Mouse (Mus musculus) lung, embryonic 14.5 days (tissue): ENCODE results near the gene Rspo1. TPM values are rescaled to one million over a fixed set of nuclear protein-coding genes. Genes with fewer than 3 reads are reported as not detected.

ENCODE experiments used
- ATAC-seq: fragments of 200-750 bp; cut with Nextera tagmentation; 2 replicates; pipeline ENCODE4 v1.8.0; 2017; ENCODE audit warnings: mild to moderate bottlenecking, moderate TSS enrichment, moderate library complexity; ENCODE audit not compliant: insufficient read depth
- DNase-seq: peaks from one replicate; pipeline ENCODE4 v3.0.0-alpha.2; 2015
- H3K27ac ChIP-seq: fragments of 300-500 bp; sonication (generic); 2 replicates; pipeline ENCODE4 v1.5.1; 2014; ENCODE audit warnings: low read depth, mild to moderate bottlenecking, moderate library complexity
- H3K27me3 ChIP-seq: fragments of 300-500 bp; sonication (generic); 2 replicates; pipeline ENCODE4 v1.6.1; 2014; ENCODE audit warnings: low read length, control low read depth; ENCODE audit not compliant: insufficient read depth
- H3K36me3 ChIP-seq: fragments of 300-500 bp; sonication (generic); 2 replicates; pipeline ENCODE4 v1.6.1; 2014; ENCODE audit warnings: control low read depth; ENCODE audit not compliant: insufficient read depth
- H3K4me1 ChIP-seq: fragments of 300-500 bp; sonication (generic); 2 replicates; pipeline ENCODE4 v1.6.1; 2014; ENCODE audit warnings: antibody characterized with exemption, control low read depth; ENCODE audit not compliant: insufficient read depth
- H3K4me2 ChIP-seq: fragments of 300-500 bp; sonication (generic); 2 replicates; pipeline ENCODE4 v1.6.1; 2014; ENCODE audit warnings: mild to moderate bottlenecking
- H3K4me3 ChIP-seq: fragments of 300-500 bp; sonication (generic); 2 replicates; pipeline ENCODE4 v1.5.1; 2014; ENCODE audit warnings: low read depth, low read length
- H3K9ac ChIP-seq: fragments of 300-500 bp; sonication (generic); 2 replicates; pipeline ENCODE4 v1.6.1; 2014
- H3K9me3 ChIP-seq: fragments of 300-500 bp; sonication (generic); 2 replicates; pipeline ENCODE4 v1.6.1; 2016; ENCODE audit warnings: low read depth, low read length, control low read depth
- CTCF ChIP-seq: IDR thresholded peaks from 2 replicates; pipeline ENCODE4 v1.5.1; 2016; ENCODE audit warnings: antibody characterized with exemption, low read depth
- WGBS: fragments of 180-500 bp; shearing (Covaris S2); extraction: QIAGEN DNeasy Blood & Tissue Kit; methylation state at CpG from one replicate; pipeline ENCODE4 v1.1.7; 2014; 5-methylcytosine and 5-hydroxymethylcytosine counted together
- polyA plus RNA-seq: library from polyadenylated mRNA; unstranded; fragments of >200 nt; fragmentation: Nextera tagmentation; extraction: Ambion mirVana; gene quantifications from 2 replicates; pipeline ENCODE4 v1.2.1, GENCODE M21; 2014

Gene Rspo1
- polyA plus RNA-seq, 1 experiment from 2014 or later: 16.0 TPM

DNA sequence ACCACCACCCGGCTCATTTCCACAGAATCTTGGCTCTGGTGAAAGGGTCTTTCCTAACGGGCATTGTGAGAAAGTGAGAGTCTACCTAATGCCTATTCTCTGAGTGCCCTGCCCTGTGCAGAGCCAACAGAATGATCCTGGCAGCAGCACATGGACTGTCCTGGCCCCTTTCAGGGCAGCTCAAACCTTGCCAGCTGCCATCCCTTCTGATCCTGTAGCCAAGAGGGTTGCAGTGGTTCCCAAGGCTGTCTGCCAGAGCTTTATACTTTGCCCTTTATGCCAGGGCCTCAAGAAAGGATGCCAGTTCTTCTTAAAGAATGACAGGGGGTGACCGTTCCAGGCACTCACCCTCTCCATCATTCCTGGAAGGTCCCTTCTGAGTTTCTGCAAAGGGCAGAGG is 36.7 kb upstream of the Rspo1 start:
- 77% methylated on average over 3 of the region's 3 CpGs for WGBS
- H3K9me3 ChIP-seq: no peaks in the 10 kb centered on the region
- H3K4me3 ChIP-seq: no peak overlapping the region
- no peak overlapping the region for H3K4me2 ChIP-seq
- ATAC-seq (no peak), DNase-seq (no peak)
- H3K27ac ChIP-seq: no peak overlapping the region
- H3K27me3 ChIP-seq: no peaks in the 10 kb centered on the region
- no peak overlapping the region for H3K9ac ChIP-seq
- H3K4me1 ChIP-seq: no peaks in the 10 kb centered on the region
- H3K36me3 ChIP-seq: no peaks in the 10 kb centered on the region
- TF ChIP-seq CTCF: no peak

DNA sequence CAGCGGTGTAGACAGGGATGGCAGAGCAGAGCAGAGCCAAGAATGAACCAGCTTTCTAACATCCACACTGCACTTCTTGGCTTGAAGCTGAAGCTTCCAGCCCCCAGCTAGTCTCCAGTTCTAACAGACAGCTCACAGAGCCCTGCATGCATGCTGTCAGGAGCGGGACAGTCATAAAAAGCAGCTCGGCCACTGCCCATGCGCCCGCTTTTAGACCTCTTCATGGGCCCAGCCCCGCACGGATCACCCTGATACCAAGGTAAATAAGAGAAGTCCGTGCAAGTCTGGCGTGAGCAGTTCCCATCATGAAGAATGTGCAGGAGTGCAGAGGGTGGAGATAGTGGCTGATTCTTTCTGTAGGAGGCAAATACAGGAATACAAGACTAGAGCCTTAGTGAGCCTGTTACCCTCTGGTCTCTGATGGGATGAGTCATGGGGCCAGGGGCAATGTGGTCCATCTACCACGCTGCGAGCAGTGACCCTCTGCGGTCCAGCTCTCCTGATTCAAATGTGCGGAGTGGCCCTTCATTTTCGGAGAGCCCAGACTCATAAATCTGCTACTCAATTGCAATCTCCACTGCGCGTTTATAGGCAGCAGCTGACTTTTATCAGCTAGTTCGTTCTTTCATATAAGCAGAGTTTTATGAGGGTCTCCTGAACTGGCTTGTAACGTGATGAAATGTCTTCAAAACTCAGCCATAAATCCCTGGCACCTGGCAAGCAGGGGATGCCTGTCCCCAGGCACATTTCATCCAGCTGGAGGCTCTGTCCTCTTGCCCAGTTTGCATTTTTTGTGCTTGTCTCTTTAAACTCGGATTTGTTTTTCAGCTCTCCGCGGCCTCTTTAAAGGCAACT is 35.8 kb upstream of the Rspo1 start:
- DNase-seq (peak; percentile 79), ATAC-seq (peak; percentile 69)
- WGBS: 43% methylated on average over 21 of the region's 21 CpGs
- no peaks in the 10 kb centered on the region for H3K36me3 ChIP-seq
- 0 out of 2 replicates have a peak overlapping the region, but pooled peaks have one; percentile 6 for H3K27ac ChIP-seq
- no peak for TF ChIP-seq CTCF
- no peaks in the 10 kb centered on the region for H3K9me3 ChIP-seq
- no peaks in the 10 kb centered on the region for H3K4me1 ChIP-seq
- no peak overlapping the region for H3K4me3 ChIP-seq
- peak overlapping the region; percentile 8 for H3K4me2 ChIP-seq
- H3K27me3 ChIP-seq: no peaks in the 10 kb centered on the region
- H3K9ac ChIP-seq: 0 out of 2 replicates have a peak overlapping the region, but pooled peaks have one; percentile 9

DNA sequence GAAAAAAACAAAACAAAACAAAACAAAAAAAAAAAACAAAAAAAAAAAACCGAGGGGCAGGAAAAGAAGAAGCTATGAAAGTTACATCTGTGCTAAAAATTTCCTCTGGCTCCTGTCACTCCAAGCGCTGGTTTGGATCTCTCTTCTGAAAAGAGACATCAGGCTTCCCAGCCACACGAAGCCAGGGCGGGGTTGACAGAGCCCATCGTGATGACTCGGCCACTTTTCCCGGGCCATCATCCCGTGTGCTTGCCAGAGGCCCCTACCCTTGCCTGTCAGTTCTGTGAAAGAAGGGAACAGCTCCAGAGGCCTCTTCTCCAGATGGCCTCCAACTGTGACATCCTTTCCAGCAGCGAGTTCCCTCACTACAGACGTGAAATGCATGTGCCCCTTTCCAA is 35.2 kb upstream of the Rspo1 start:
- H3K4me2 ChIP-seq: peak overlapping the region; percentile 8

DNA sequence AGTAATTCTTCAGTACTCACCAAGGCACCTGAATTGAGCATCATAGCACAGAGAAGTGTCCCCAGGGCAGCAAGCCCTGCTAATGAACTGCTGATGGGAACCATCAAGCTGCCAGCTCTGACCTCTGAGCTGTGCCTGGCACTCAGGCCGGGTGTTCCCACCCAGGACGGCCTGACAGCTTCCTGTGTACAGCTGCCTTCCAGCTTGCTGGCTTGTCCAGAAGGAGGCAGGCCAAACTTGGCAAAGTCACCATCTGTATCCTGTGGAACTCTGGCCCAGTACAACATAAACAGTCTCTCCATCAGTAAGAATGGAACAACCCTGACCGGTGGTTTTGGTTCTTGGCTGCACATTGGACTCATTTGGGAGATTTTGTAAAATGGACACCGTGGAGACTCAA is 32.7 kb upstream of the Rspo1 start:
- ATAC-seq (peak; percentile 59), DNase-seq (peak; percentile 61)
- H3K4me1 ChIP-seq: no peaks in the 10 kb centered on the region
- H3K27ac ChIP-seq: no peak overlapping the region
- H3K27me3 ChIP-seq: no peaks in the 10 kb centered on the region
- no peak overlapping the region for H3K4me2 ChIP-seq
- H3K9ac ChIP-seq: no peak overlapping the region
- 0 out of 2 replicates have a peak, but pooled peaks have one; percentile 20 for TF ChIP-seq CTCF
- 40% methylated on average over 4 of the region's 4 CpGs for WGBS
- H3K9me3 ChIP-seq: no peaks in the 10 kb centered on the region
- H3K4me3 ChIP-seq: no peak overlapping the region
- H3K36me3 ChIP-seq: no peaks in the 10 kb centered on the region

More for the DNA sequence above, 35.2 kb upstream of the Rspo1 start:
- TF ChIP-seq CTCF: no peak
- Histone ChIP-seq H3K27me3 (no peaks in the 10 kb centered on the region), H3K9ac (no peak overlapping the region; the same call in 1 of the 2 replicates), H3K27ac (0 out of 2 replicates have a peak overlapping the region, but pooled peaks have one; percentile 37), H3K9me3 (no peaks in the 10 kb centered on the region), H3K4me3 (no peak overlapping the region), H3K36me3 (no peaks in the 10 kb centered on the region), H3K4me1 (no peaks in the 10 kb centered on the region)
- 22% methylated on average over 10 of the region's 10 CpGs for WGBS
- ATAC-seq (peak; percentile 63; the same call in 1 of the 2 replicates), DNase-seq (peak; percentile 67)

DNA sequence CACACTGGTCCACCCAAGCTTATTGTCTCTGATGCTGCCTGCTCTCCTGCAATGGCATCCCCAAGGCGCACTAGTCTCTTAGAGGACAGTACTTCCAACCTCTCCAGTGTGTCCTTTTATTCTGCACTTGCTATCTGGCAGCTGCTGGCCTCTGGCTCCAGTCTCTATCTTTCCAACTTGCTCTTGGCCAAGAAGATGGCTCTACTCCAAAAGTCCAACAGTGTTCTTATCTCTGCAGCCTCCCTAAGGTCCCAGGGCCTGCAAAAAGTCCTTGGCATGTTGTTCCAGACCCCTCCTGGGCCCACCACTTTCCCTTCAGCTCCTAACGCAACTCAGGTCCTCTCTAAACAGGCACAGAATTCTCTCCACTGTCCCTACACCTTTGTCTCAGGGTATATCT is 28.9 kb upstream of the Rspo1 start:
- Histone ChIP-seq H3K4me2 (no peak overlapping the region), H3K36me3 (no peaks in the 10 kb centered on the region), H3K4me1 (no peaks in the 10 kb centered on the region), H3K4me3 (no peak overlapping the region), H3K9me3 (no peaks in the 10 kb centered on the region), H3K27ac (no peak overlapping the region), H3K27me3 (no peaks in the 10 kb centered on the region), H3K9ac (no peak overlapping the region)
- no peak for DNase-seq
- 79% methylated on average over 2 of the region's 2 CpGs for WGBS
- TF ChIP-seq CTCF: no peak
- no peak for ATAC-seq

DNA sequence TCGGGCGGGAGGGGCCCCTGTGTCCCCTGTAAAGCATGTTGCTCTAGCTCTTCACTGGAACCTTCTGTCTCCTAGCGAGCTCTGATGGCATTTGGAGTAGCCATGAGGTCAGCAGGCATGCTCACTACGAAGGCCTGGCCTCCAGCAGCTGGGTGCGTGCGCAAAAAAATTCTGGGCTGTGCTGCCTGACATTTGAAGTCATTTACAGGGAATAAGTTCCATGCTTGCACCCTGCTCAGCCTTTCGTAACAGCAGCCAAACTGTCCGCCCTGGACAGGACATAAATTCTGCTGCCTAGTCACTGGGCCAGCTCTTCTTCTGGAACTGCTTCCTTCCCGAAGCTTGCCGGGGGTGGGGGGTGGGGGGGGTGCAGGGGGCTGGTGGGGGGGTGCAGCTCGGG is 27.2 kb upstream of the Rspo1 start:
- no peak overlapping the region for H3K4me2 ChIP-seq
- no peak overlapping the region for H3K9ac ChIP-seq
- 38% methylated on average over 11 of the region's 11 CpGs for WGBS
- ATAC-seq: peak; percentile 70
- no peaks in the 10 kb centered on the region for H3K36me3 ChIP-seq
- H3K9me3 ChIP-seq: no peaks in the 10 kb centered on the region
- no peak overlapping the region for H3K4me3 ChIP-seq
- H3K27ac ChIP-seq: no peak overlapping the region; the same call in 1 of the 2 replicates
- TF ChIP-seq CTCF: no peak
- no peaks in the 10 kb centered on the region for H3K27me3 ChIP-seq
- DNase-seq: peak; percentile 72
- H3K4me1 ChIP-seq: no peaks in the 10 kb centered on the region

DNA sequence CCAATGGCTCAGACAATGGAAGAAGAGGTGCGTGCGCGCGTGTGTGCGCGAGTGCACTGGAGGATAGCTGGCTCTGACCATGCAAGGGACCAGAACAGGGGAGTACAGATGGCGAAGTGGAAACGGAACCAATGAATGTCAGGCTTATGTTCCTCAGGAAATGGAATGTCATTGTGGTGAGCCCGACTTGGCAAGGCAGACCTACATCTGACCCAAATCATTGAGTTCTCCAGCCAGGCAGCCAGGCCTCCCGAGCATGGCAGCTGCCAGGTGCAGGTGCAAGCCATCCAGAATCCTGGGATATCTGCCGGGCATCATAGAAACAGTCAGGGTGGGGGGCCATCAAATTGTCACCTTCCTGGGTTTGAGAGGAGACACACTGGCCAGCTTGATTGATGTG is 25.3 kb upstream of the Rspo1 start:
- DNase-seq: no peak
- no peak overlapping the region for H3K9ac ChIP-seq
- ATAC-seq: no peak
- H3K4me2 ChIP-seq: no peak overlapping the region
- H3K4me1 ChIP-seq: no peaks in the 10 kb centered on the region
- H3K27me3 ChIP-seq: no peaks in the 10 kb centered on the region
- WGBS: 84% methylated on average over 11 of the region's 11 CpGs
- no peaks in the 10 kb centered on the region for H3K36me3 ChIP-seq
- H3K4me3 ChIP-seq: no peak overlapping the region
- no peak overlapping the region for H3K27ac ChIP-seq
- H3K9me3 ChIP-seq: no peaks in the 10 kb centered on the region
- TF ChIP-seq CTCF: no peak
